Mouse (Mus musculus) monocyte, adult 5-6 weeks (primary cell): ENCODE results near the gene Foxn1. TPM values are rescaled to one million over a fixed set of nuclear protein-coding genes. Genes with fewer than 3 reads are reported as not detected.

Experiments
- ATAC-seq: fragments of 153-309, 156-312 bp; replicated peaks from 2 replicates; pipeline ENCODE4 v1.8.0; 2017; ENCODE audit warnings: mild to moderate bottlenecking; ENCODE audit not compliant: low TSS enrichment, insufficient number of reproducible peaks, severe bottlenecking, poor library complexity, low FRiP score
- total RNA-seq: library from RNA; stranded (forward); fragments of 200-1000, 200-491, 200-594 nt; gene quantifications from 3 replicates; pipeline ENCODE4 v1.2.3, GENCODE M21; 2017

The Foxn1 gene
- total RNA-seq, 1 experiment from 2014 or later = not detected

- ATAC-seq = no peak
Observed at GRCm38 (mm10) chr11:78344328-78344889, 41.9 kb downstream of the Foxn1 start.

GRCm38 (mm10) chr11:78343381-78344327 is 42.7 kb downstream of the Foxn1 start, which contains the start of gene Unc119:
Unc119 (plus strand) TSS chr11:78343482.
- no peak for ATAC-seq

DNA sequence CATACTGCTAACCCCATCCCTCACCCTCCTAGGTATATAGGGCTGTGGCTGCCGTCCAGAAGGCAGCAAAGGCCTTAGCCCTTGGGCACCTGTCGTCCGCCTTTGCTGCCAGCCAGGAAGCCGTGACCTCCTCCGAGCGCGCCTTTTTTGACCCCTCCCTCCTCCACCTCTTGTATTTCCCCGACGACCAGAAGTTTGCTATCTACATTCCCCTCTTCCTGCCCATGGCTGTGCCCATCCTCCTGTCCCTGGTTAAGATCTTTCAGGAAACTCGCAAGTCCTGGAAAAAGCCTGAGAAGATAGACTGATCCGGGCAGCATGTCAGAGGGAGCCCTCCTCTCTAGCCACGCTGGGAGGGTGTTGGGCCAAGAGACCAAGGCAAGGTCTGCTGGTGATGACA is 44.7 kb downstream of the Foxn1 start:
- no peak for ATAC-seq

DNA sequence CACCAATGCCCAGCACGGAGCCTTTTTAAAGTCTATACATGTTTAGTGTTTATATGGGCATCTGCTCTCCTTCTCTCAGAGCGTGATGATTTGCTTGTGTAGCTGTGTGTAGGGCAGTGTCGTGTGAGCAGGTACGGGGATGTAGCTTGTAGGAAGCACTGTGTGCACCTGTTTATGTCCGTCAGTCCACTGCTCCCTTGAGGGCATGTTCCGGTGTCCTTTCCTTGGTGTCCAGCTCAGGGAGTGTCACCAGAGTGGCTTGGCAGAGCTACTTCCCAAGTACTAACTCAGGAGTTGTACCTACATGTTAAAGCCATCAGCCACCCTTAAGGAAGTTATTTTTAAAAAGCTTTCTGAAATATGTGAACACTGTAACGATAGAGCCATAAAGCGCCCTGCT is 49.3 kb downstream of the Foxn1 start:
- no peak for ATAC-seq

- no peak for ATAC-seq
Observed at GRCm38 (mm10) chr11:78333992-78334391, 52.4 kb downstream of the Foxn1 start.

- ATAC-seq = no peak
Observed at GRCm38 (mm10) chr11:78332676-78333075, 53.7 kb downstream of the Foxn1 start.

DNA sequence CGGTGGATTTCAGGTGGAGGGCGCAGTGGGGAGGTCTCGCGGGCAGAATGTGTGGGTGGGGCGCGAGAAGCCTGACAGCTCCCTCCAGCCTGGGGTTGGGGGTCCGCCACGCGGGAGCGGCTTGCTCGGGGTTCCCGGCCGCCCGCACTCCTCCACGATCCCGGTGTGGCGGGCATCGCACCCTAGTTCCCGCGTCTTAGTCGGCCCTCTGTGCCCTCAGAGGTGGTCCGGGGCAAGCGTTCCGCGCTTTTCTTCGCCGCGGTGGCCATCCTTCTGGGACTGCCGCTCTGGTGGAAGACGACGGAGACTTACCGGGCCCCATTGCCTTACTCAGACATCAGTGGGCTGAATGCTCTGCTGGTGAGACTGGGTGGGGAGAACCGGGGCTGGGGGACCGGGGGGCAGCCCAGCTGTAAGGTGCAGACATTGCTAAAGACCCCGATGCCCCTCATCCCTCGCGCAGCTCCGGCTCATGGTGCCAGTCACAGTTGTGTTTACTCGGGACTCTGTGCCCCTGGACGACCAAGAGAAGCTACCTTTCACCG is 57.8 kb downstream of the Foxn1 start:
- ATAC-seq = no peak

GRCm38 (mm10) chr11:78327634-78328511 is 58.5 kb downstream of the Foxn1 start, which contains the start of gene Pigs:
Pigs (plus strand) TSS chr11:78328415.
- ATAC-seq = peak; percentile 99

- no peak for ATAC-seq
Observed at GRCm38 (mm10) chr11:78327215-78327614, 59.1 kb downstream of the Foxn1 start.

GRCm38 (mm10) chr11:78324965-78325364 is 61.4 kb downstream of the Foxn1 start:
- no peak for ATAC-seq

DNA sequence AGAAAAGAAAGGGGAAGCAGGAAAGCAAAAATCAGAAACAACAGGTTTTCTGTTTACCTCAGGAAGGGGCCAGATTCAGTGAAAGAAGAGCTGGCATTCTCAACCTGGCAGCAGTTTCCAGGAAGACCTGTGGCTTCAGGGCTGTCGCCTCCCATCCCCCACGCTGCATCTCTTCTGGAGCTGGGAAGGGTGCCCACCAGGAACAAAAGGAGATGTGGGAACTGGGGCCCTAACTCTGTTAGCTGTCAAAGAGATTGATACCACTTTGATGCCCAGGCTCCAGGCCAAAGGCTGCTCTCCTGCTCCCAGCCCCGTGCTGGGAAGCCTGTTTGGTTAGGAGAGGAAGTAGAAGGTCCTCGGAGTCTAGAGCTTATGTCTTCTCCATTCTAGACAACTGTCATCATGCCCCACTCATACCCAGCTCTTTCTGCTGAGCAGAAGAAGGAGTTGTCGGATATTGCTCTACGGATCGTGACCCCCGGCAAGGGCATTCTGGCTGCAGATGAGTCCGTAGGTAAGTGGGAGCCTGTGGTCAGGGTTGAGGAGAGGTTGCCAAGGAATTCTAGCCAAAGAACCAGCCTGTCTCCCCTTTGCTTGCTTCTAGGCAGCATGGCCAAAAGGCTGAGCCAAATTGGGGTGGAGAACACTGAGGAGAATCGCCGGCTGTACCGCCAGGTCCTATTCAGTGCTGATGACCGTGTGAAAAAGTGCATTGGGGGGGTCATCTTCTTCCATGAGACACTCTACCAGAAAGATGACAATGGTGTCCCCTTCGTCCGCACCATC is 62.2 kb downstream of the Foxn1 start:
- no peak for ATAC-seq

GRCm38 (mm10) chr11:78322860-78323259 is 63.5 kb downstream of the Foxn1 start, which contains the start of gene Aldoc:
Aldoc (plus strand) TSS chr11:78322968.
- ATAC-seq = peak; percentile 90

- ATAC-seq = no peak
Observed at GRCm38 (mm10) chr11:78322076-78322831, 64.1 kb downstream of the Foxn1 start.

GRCm38 (mm10) chr11:78318411-78318810 is 67.9 kb downstream of the Foxn1 start:
- no peak for ATAC-seq

DNA sequence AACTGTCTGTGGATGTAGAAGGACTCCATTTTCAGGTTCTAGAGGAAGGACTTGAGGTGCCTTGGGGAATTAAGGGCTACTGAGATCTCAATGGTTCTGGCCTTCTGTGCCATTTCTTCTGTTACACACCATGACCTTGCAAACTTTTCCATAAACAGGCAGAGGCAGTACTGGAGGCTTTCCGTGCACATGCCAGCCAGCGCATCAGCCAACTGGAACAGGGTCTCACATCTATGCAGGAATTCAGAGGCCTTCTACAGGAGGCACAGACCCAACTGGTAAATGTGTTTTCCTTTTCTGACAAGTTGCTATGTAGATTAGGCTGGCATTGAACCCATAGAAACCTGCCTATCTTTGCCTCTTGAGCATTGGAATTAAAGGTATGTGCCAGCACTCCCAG is 72.7 kb downstream of the Foxn1 start:
- no peak for ATAC-seq

DNA sequence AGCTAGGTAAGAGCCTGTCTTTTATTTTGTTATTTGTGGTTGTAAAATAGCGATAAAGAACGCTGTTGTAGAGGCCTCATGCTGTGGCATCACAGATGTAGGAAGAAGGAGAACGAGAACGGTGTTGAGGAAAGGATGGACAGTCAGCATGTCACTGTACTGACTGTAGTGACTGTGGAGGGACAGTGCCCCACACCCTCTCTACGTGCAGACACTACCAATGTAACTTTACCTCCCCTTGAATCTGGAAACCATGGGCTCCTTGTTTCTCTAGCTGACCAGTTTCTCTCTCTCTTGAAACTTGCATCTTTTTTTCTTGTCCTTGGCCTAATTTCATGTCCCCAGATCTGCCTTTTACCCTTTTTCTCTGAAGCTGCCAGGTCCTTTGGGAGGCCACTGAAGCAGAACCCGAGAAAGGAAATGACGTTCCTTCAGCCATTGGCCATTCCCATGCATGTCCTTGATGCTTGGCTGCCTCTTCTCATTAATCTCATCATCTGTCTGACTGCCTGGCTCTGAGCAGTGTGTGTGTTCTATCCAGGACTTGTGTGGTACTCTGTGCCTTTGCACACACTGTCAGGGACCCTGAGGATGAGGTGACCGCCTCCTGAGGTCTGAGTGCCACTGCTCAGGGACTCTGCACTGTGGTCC is 75.4 kb downstream of the Foxn1 start:
- ATAC-seq = no peak
